Mouse (Mus musculus): ENCODE measurements around the gene Ptpn3.

The Ptpn3 gene

DNA sequence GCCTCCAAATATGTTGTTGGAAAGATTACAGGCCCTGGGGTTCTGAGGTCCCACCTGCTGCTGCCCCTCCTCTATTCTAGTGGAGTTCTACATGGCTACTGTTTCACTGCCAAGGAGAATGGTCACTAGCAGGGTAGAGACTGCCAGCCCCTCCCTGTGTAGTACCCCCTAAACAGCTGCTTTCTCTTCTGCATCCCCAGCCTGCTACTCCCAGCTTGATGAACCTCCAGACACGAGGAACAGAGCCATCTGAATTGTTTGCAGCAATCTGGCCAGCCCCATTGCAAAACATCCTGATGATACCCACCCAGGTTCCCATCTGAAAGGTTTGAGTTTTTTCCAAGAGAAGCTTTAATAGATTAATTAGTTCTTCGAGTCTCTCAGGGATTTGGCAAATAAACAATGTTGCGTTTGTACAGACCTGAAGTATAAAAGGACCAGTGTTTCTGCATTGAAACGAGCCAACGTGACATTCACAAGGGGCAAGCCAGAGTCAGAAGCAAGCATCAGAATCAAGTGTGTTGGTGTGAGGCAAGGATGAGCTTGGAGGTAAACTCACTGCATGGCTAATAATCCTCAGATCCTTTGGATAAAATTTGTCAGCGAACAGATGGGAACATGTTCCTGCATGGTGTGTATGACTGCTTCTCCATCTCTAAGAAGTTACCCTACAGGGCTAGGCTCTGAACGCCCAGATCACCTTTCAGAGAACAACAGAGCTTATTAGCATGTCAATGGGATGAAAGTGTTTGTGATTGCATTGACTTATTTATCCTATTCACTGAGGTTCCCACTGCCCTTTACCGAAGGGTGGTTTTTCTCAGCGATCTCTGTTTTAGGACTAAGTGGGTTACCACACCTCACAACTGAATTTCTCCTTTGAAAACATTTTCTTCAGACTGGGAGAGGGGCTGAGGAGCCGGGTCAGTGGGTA is 138.6 kb downstream of the Ptpn3 start:
- no peak for DNase-seq

DNA sequence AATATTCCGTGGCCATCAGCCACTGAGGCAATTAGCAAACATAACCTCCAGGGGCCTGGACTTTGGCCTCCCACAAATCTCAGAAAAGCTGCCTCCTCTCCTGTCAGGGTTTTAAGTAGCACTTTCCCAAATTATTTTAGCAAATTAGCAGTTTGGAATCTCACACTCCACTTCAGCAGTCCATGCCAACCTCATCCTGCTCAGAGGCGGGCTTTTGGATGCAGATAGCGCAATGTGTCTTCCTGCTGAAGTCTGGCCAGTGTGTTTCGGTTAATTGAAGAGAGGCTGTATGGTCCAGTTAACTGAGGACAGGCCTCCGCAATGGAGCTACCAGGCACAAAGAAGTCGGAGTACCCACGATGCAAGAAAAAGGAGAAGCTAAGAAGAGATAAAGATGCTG is 141.1 kb downstream of the Ptpn3 start:
- DNase-seq = no peak

DNA sequence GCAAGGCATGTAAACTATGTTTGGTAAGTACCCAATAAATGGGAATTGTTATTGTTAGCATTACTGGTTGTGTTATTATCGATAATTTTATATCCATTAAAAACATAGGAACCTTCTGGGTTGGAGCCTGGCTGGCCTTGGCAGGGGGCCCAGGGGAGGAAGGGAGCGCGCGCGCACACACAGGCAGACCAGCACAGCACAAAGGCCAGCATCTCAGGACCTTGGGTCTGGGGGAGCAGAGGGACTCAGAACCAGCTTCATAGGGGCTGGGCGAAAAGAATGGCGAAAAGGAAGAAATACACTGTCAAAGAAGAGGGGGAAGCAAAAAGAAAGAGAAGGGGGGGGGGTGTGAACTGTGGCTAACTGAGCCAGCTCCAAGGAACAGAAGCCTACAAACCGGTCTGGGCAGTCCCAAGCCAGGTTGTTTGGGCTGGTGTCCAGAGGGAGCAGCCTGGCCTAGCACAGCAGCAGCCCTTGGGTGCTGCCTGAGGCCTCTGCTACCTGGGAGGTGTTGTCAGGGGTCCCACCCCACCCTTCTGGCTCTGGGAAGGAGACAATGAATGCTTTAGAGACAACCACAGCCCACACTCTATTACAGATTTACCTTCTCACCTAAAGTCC is 145.0 kb downstream of the Ptpn3 start:
- DNase-seq = no peak

- no peak for DNase-seq
Measured at GRCm38 (mm10) chr4:57153838-57154237, 147.8 kb downstream of the Ptpn3 start.

DNA sequence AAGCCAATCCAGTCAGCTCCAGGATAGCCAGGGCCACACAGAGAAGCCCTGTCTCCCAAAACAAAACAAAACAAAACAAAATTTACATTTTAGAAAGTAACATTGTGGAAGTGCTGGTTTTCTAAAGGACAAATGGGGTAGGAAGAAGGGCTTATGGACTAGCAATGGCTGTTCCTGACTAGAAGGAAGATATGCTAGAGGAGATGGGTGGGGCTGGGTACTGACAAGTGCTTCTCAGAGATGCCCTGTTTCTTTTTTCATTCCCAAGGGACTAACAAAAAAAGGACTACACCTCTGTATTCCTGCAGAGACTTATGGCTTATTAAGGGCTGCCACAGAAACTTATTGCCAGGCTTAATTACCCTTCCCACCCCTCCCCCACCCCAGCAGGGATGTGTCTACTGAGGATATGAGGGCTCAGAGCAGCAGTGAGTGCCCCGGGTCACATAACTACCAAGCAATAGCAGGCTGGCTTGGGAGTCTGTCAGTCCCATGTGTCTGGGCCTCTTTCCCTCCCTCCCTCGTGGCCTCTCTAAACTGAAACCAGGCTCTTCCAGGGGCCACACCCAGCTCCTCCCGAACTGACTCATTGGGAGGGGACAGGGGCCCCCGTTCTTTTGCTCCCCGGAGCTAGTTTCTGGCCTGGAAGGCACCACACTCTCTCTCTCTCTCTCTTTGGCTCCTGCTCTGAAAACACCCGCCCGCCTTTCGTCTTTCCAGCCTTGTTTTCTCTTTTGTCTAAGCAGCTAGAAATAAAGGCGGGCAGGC is 148.4 kb downstream of the Ptpn3 start:
- DNase-seq = no peak

DNA sequence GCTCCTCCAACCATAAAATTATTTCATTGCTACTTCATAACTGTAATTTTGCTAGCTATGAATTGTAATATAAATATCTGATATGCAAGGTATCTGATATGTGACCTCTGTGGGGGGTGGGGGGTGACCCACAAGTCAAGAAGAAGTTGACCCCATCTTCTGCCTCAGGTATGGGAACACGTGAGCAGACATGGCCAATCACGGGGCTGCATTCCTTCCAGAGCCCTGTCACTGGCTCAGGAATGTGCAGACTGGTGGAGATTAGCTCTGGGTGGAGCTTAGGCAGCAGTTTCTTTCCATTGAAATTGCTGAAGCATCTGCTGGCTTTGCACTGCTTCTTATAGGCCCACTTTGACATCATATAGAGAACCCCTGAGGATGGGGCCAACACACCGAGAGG is 153.5 kb downstream of the Ptpn3 start:
- DNase-seq = no peak

DNA sequence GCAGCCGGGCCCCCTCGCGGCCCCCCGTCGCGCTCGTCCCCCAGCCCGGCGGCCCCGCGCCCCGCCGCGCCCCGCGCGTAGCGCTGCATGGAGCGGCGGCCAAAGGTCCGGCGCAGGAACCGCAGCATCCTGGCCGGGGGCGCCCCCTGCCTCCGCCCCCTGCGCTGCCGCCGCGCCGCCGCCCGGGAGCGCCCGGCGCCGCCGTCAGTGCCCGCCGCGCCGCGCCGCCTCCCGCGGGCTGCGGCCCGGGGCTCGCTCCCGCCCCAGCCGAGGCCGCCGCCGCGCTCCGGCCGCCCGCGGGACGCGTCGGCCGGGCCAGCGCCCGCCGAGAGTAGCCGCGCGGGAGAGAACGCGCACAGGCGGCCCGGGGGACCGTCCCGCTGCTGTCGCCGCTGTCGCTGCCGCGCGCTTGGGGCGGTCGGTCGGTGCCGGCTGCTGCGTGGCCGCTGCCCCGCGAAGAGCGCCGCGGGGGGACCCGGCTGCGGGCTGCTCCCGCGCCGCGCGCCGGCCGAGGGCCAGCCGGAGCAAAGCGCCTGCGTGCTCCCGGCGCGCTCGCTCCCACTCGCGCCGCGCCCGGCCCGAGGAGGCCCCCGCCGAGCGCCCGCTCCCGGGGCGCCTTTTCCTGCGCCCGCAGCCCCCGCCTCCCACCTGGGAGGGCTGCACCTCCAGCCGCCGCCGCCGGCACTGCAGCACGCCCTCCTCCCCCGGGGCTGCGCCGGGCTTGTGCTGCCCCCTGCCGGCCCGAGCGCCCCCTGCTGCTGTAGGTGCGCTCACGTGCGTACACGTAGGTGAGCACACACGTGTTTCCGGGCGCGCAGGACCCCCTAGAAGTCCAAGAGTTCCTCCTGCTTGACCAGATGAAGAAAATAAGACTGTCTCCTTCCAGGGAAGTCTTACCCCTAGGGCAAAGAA is 158.4 kb downstream of the Ptpn3 start, which contains the start of gene Epb41l4b:
TSS of gene Epb41l4b (minus strand) at position 412 of the 912 bp plus-strand sequence.
- DNase-seq = peak; percentile 85

GRCm38 (mm10) chr4:57142374-57143025 is 159.1 kb downstream of the Ptpn3 start:
- DNase-seq = peak; percentile 38

- peak; percentile 19 for DNase-seq
Measured at GRCm38 (mm10) chr4:57141908-57142361, 159.7 kb downstream of the Ptpn3 start.

- DNase-seq = no peak
Measured at GRCm38 (mm10) chr4:57140992-57141717, 160.5 kb downstream of the Ptpn3 start.
